Mouse (Mus musculus) ZHBTc4 (cell line): ENCODE measurements around the gene Tmem238.
"Not testable (repeated sequence)": the region's sequence is repeated elsewhere in the genome, so short reads cannot be mapped to it uniquely, and the experiment has no call there.

Source experiments
- DNase-seq: peaks from one replicate; pipeline ENCODE4 v3.0.0-alpha.2; 2011; ENCODE audit warnings: low read depth, low spot score

Tmem238 gene

DNA sequence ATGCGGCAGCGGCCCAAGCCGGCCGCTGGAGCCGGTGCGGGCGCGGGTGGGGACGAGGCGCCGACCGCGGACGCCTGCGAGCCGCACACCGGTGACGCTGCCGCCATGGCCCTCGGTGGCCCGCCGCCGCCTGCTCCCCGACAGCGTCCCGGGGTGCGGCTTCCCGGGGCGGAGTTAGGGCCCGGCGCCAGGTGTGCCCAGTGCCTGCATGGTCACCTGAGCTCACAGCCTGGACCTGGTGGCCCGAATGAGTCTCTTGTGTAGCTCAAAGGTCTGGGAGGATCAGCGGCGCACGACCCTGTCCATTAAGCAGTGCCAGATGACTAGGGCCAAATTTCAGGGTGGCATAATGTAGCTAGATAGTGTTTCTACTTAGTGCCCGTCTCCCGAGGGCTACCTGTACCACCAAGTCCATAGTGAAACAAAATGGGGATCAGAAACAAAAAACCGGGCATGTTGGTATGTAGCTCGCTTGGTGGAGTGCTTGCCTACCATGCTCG is at the start of gene Tmem238:
Tmem238 (minus strand) TSS at position 221 of the 500 bp plus-strand sequence.
- DNase-seq: peak; percentile 24

DNA sequence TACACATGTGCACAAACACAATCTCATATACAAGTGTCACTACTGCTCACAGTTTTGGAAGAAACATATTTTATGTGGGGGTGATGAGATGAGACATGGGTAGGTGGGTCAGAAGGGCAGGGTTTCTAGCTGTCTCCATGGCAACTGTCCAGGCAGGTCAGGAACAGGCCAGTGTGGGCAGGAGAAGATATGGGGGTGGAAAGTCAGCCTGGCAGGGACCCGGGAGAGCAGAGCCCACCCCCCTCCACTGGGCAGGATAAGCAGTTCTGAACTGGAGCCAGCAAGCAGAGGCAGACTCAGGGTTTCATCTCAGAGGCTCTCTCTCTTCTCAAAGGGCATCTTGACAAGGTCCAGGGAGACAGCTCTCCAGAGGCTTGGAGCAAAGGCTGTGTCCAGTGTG is 48.2 kb upstream of the Tmem238 start:
- no peak for DNase-seq

DNA sequence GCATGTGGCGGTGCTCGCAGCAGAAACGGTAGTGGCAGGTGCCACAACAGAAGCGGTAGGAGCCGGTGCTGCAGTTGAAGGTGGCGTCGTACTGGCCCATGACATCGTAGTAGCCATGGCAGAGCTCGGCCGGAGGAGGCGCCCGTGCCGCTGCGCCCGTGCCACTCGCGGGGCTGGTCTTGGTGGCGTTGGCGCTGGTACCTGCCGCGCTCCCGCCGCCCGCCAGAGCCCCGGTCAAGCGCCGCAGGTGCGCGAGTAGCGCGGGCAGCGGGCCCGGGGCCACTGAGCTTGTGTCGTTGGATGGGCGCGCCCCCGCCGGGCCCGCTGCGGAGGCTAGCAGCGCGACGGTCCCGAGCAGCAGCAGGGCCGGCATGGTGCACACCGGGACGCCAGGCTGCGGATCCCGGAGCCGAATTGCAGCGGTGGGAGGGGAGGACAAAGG is 46.9 kb upstream of the Tmem238 start:
- DNase-seq: peak; percentile 92

DNA sequence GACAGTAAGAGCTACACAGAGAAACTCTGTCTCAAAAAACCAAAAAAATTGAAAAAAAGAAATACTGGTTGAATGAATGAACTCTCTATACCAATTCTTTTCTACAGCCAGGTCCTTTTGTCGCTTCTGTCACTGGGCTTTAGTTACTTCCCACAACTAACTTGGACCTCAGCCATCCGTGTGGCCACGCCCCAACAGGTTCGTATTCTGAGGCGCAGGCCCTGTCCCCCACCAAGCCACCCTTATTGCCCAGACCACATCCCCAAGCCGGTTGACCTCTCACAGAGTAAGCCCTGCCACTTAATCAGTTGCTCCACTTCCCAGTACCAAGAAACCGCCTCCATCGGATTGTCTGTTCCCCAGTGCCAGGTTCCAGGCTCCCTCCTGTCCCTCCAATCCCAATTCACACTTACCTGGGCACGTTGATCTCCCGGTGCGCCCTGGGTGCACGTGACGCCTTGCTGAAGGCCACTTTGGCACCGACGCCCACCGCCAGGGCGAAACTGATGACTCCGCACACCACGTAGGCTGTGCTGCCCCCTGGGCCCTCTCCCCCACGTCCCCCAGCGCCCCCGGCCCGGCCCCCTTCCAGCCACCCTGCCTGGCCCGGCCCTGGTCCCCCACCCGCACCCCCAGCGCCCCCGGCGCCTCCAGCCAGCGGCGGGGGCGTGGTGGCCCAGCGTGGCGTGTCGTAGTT is 46.3 kb upstream of the Tmem238 start:
- peak; percentile 72 for DNase-seq

DNA sequence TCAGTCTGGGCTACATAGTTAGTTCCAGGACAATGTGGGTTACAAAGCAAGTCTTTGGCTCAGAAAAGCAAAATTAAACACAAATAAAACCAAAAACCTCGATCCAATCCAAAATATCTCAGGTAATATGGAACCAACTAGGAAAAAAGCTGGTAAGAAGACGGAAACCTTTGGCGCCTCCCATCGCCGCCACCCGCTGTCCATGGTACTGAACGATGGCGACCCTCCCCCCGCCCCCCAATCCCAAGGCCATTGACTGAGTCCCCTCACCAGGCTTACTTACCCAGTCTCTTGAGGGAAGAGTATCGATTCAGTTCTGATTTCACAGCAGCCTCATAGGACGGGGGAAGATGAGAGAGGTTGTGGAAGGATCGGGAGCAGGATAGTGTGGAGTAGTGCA is 41.0 kb upstream of the Tmem238 start:
- DNase-seq: no peak

DNA sequence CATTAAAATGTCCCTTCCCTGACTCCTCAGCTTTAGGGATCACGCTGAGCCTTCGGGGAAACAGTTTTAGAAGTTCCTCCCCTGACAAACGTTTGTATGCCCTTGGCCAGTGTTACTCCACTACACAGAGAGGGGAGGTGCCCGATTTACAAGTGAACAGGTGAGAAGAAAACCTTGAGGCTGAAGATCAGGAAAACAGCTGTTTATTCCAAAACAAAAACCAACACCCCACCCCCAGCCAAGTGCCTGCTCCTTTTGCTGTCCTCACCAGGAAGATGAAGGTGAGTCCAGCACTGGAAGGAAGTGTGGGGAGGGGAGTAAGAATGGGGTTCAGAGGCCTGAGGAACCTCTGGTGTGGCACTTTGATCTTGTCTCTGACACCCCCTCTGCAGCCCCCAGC is 35.9 kb upstream of the Tmem238 start:
- DNase-seq: peak; percentile 80

DNA sequence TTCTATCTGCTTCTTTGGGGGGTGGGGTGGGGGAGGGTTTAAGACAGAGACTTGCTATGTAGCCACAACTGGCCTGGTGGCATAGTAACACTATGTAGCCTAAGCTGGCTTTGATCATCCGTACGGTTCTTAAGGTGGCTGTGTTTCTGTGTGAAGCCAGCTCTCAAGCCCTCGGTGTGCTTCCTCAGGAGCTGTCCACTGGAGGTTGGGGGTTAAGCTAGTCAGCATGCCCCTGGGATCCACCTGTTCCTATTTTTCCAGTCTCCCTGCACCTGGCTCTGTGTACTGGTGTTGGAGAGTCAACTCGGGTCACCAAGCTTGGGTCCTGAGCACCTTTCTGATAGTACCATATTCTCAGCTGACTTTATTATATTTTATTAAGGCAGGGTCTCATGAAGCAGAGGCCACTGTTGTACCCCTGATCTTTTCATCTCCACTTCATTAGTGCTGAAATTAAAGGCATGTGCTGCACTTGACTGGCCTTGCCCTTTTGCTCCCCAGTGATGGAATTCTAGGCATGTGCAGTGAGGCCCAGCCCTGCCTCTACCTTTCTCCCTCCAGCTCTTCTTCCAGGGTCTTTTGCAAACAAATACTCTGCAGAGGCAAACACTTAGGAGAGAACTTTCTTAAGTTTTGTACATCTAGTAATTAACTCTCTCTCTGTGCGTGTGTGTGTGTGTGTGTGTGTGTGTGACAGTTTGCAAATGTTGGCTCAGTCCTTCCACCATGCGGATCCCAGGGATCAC is 32.9 kb upstream of the Tmem238 start:
- peak; percentile 78 for DNase-seq

DNA sequence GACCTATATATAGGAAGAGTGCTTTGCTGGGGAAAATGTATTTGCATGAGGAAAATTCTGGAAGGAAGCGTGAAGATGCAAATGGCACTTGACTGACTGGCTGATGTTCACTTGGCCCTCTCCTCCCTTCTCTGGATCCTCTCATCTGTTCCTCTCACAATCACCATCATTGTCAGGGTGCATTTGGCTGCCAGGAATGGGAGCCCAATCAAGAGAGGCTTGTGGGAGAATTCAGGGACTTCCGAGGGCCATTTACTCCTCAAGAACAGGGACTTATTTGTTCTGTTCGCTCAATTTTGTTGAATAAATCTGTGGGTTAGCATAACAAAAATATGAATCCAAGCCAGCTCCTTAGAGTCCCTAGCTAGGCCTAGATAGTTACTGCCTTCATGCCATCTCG is 32.2 kb upstream of the Tmem238 start:
- DNase-seq: no peak

DNA sequence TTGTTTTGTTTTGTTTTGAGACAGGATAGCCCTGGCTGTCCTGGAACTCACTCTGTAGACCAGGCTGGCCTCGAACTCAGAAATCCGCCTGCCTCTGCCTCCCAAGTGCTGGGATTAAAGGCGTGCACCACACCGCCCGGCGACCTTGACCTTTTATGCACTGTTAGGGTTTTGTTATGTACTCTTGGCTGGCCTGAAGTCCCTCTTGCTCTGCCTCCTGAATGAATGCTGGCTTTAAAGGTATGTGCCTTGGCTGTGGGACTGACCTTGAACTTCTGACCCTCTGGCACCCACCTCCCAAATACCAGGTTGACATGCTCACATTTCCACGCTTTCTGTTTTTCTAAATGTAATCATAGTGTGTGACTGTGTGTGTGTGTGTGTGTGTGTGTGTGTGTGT is 31.5 kb upstream of the Tmem238 start:
- peak; percentile 98 for DNase-seq

DNA sequence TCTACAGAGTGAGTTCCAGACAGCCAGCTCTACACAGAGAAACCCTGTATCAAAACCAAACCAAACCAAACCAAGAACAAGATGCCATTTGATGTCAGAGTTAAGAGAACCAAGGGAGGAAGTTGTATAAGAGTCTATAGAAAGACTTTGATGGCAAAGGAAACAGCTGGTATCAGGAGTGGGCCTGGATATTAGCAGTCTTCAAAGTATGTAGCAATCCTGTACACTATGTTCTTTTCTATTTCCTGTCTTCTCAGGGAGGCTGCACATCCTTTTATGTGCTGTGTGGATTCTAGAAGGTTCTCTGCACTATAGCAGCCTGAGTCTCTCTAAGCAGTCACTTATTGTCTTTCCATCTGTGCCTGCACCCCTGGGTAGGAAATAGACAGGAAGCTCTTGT is 27.1 kb upstream of the Tmem238 start:
- no peak for DNase-seq

DNA sequence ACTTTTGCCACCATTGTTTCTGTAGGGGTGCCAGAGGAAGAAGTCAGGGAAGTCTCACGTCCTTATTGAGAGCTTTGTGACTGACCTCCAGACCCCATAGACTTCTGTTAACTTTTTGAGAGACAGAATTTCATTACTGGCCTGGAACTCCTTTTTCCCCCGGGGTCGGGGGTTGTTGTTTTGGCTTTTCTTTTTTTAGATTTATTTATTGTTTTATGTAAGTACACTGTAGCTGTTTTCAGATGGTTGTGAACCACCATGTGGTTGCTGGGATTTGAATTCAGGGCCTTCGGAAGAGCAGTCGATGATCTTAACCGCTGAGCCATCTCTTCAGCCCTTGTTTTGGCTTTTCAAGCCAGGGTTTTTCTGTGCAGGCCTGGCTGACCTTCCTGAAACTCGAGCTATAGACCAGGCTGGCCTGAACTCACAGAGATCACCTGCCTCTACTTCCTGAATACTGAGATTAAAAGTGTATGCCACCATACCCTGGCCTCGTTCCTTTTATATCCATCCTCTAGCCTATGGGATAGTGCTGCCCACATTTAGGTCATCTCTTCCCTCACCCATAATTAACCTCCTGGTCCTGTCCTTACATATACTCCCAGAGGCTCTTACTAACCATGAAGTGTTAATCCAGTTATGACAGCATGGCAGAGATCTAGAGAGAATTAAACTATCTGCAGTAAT is 23.8 kb upstream of the Tmem238 start:
- DNase-seq: no peak

DNA sequence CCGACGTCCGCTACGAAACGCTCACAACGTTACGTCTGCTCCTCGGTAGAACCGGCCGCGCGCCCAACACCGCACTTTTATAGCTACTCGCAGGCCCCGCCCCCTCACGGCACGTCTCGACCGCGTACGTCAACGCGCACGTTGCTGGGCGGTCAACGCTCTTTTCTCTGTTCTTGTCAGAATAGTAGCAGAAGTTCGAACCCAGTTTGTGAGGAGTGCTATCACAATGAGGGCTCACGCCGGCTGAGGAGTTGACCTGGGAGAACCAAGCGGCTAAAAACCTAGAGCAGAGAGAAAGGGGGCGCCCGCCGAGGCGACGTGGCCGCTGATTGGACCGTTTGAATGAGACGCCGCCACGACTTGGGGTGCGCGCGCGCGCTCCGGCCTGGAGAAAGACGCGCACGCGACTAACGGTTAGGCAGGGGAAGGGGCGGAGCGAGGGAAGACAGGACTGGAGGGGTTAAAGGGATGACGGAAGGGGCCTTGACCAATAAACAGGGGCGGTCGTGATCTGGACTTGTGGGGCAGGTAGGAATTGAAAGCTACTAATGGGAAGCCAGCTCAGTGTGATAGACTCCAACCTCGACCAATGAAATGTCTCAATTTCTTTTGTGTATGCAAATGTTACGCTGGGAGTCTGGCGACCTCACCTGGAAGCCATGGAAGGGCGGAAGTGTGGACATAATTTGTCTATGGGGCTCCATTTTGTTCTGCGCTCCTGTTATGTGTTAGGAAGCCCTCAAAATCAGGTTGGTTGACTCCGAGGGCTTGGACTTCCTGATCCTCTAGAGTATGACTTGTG is 23.0 kb upstream of the Tmem238 start, which contains the start of gene Ube2s:
Ube2s (minus strand) TSS at position 288 of the 802 bp plus-strand sequence.
- DNase-seq: peak; percentile 100

DNA sequence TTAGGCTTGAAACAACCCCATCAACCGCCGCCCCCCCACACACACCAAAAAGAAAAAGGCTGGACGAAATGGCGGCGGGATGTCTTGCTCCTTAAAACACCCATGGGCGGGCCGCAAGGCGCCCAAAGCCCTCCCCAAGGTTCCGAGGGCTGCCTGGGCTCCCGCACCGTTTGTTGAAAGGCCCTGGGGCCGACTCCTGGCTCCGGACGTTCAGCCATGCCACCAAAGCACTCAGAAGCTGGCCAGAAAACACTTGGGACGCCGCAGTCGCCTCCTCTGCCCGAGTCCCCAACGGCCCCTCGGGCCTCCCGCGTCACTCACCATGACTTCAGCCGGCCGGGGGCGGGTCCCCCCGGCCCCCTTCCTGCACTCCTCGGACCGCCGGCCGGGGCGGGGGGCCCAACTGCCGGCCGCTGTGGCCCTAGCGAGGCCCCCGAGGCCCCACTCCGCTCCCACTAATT is 22.4 kb upstream of the Tmem238 start:
- peak; percentile 32 for DNase-seq

DNA sequence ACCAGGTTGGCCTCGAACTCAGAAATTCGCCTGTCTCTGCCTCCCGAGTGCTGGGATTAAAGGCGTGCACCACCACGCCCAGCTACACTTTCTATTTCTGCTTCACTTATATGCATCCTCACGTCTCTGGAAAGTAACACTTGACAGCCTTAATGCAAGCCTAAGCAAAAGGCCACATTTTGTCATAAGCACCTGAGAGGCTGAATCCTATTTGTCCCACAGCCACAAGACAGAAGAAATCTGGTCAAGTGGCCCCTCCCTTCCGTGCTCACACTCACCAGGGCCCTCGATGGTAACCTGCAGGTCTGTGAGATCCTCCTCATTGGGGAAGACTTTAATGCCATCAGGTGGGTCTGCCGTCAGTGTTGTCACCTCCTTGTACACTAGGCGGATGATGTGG is 21.7 kb upstream of the Tmem238 start:
- DNase-seq: not testable (repeated sequence)

DNA sequence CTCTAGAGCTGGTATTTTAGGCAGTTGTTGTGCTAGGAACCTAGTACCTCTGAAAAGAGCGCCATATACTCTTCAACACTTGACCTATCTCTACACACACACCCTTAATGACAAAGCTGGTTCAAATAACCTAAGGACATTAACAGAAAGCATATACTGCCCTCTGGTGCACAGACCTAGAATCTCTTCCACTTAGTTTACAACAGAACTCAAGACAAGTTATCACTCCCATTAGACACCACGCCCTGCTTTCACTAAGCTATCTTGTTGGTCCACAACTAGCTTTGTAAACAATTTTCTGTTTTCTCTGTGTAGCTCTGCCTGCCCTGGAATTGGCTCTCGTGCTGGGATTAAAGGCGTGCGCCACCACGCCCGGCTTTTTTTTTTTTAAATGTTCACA is 17.3 kb upstream of the Tmem238 start:
- DNase-seq: peak; percentile 83

DNA sequence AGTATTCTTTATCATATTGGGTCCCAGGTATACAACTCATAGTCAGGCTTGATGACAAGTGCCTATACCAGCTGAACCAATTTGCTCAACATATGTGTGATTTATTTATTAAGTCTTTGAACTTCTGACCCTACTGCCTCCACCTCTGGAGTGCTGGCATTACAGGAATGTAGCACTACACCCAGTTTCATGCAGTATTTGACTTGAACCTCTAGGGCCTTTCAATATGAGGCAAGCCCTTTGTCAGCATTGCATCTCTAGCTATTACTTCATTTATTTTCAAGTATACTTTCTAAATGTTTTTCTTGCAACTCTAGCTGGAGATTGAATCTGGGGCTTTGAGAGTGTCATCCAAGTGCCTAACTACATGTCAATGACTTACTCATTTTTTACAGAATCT is 12.8 kb upstream of the Tmem238 start:
- DNase-seq: peak; percentile 49

DNA sequence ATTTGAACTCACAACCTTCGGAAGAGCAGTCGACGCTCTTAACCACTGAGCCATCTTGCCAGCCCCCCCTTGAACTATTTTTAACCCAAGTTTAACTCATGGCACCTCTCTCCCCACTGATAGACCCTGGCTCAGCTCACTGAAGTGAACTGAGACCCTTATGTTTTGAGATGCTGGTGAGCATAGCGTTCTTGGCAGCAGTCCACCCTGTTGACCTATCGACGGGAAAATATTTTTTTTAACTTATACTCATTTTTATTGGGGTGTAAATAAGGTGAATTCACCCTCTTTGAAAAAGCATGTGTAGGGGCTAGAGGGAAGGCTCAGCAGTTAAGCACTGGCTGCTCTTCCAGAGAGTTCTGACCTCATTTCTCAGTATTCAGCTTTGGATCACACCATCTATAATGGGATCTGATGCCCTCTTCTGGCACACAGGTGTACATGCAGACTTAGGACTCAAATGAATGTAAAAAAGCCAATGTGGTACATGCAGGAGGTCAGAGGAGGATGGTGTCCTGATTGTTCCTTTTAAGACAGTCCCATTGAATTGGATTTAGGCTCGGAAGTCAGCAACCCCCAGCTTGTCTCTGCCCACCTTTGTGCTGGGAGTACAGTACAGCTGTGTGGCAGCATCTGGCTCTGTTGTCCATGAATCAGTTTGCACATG is 6.4 kb upstream of the Tmem238 start:
- peak; percentile 80 for DNase-seq

DNA sequence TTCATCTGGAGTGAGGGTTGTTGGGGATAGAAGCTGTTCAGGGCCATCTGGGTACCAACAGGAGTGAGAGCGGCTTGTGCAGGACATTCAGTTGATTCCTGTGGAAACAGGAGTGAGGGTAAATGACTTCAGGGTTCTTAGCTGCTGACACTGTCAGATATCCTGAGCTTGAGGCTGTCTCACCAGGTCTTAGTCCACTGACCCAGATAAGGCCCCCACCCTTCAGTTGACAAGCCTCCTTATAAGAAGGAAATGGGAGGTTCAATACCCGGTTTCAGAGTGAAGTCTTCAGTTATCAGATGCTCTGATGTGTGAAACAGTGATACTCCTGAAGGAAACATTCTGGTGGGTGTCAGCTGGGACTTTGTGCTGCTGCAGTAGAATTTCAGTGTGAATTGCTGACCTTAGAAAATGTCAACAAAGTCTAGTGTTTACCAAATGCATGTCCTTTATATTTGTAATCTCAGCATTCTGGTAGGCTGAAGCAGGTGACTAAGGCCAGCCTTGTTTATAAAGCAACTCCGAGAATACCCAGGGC is 5.2 kb upstream of the Tmem238 start:
- no peak for DNase-seq

DNA sequence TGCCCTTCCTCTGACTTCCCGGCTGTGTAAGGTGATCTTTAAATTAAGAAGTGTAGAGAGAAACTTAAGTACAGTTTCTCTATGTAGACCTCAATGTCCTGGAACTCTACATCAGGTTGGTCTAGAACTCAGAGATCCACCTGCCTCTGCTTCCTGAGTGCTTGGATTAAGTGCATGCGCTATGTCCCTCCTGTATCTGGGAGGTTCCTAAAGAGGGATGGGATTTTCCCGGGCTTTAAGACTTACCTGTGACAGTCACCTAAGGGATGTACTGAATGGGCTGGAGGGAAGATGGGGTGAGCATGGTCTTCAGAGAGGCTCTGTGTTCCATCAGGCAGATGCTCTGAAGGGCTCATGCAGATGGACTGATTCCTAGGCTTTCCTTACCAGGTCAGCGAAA is 4.2 kb upstream of the Tmem238 start:
- peak; percentile 38 for DNase-seq

DNA sequence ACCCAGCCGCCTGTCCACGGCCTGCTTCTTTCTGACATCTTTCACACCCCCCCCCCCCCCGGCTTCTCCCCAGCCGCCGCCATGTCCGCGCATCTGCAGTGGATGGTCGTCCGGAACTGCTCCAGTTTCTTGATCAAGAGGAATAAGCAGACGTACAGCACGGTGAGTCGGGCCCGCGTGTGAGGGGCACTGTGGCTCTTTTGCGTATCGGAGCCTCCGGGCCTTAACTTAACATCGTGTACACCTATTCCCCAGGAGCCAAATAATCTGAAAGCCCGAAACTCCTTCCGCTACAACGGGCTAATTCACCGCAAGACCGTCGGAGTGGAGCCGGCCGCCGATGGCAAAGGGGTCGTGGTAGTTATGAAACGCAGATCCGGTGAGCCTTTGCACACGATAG is 3.8 kb upstream of the Tmem238 start:
- peak; percentile 32 for DNase-seq
